Mouse (Mus musculus) E14TG2a.4 (cell line): ENCODE data around the gene A730061H03Rik.

ENCODE experiments used
- CTCF ChIP-seq: conservative IDR thresholded peaks from 2 replicates; pipeline ENCODE4 v1.5.1; 2014; ENCODE audit warnings: low read length
- NANOG ChIP-seq: IDR thresholded peaks from 2 replicates; pipeline ENCODE4 v1.6.1; 2014; ENCODE audit warnings: borderline replicate concordance, low read length, mixed read lengths
- POU5F1 ChIP-seq: IDR thresholded peaks from 2 replicates; pipeline ENCODE4 v1.6.1; 2014; ENCODE audit warnings: low read length, borderline replicate concordance

- TF ChIP-seq CTCF (no peak), NANOG (no peak), POU5F1 (no peak)
Measured at GRCm38 (mm10) chr14:55526674-55527073, 33.5 kb downstream of the A730061H03Rik start.
